Mouse (Mus musculus) liver, adult (tissue): ENCODE results near the gene Trim39.

ENCODE experiments used
- GATA4 ChIP-seq: IDR thresholded peaks from 2 replicates; pipeline ENCODE4 v1.6.1; 2014; ENCODE audit warnings: mild to moderate bottlenecking, low read length; ENCODE audit not compliant: insufficient replicate concordance

Trim39 gene

DNA sequence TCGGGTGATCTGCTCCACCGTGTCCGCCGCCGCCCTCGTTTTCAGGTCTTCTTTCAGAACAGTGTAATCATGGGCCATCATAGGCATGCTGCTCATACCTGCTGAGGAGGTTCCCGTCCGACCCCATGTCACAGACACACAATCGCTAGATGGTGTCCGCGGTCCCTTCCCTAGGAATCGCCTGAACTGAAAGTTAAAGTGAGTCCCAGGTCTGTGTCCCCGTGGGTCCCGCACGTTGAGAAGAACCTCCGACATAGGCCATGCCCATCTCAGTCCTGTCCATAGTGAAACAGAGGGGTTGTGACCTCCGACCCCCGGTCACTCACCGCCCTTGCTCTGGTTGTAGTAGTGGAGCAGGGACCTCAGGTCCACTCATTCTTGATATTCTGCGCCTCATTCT lies 56.5 kb downstream of the Trim39 start:
- TF ChIP-seq GATA4, result no peak
